ENCODE assay signal across 20 mouse cellular contexts in the genomic region with DNA sequence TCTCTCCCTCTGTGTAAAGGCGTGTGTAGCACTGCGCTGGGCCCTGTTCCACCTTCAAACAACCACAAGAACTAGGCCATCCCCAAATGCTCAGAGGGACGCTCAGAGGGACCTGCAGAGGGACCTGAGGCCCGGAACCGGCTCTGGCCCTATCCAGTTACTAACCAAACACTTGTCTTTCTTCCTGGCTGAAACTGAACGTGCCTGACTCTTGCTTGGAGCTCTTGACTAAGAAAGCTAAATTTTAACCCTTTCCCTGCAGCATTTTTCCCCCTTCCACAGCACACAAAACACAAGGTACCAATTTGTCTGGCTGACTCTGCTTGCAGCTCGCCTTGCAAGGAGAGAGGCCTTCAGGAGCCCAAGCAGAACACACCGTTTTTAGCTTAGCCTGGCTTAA.
DNase-seq lines count a peak whose midpoint lies in the region; ATAC-seq and TF ChIP-seq lines count a peak whose summit lies in the region.
"Had no signal": no experiment of that assay in that cellular context is flagged by ENCODE, and none has a peak within 500 bp of the region (broad histone marks: within the 10 kb centered on the region; RNA-seq: fewer than 3 reads in every experiment).

No protein-coding gene starts in this region.

- no peak overlapping the region for H3K4me3 ChIP-seq in forebrain, embryonic 10.5 days
- no peak overlapping the region for H3K4me3 ChIP-seq in forebrain, postnatal 0 days (ENCODE audit: low read depth, low read length)
- H3K4me3 ChIP-seq in embryonic facial prominence, embryonic 15.5 days (replicated peaks): no peak overlapping the region
- no peak overlapping the region for H3K4me3 ChIP-seq in lung, embryonic 16.5 days (ENCODE audit: low read length)
- H3K4me3 ChIP-seq: forebrain, embryonic 15.5 days; gastrocnemius, adult 2 months; hindbrain, embryonic 15.5 days; megakaryocyte, embryonic 14.5 days had no signal

- H3K4me2 ChIP-seq in forebrain, postnatal 0 days (ENCODE audit: low read depth): no peak overlapping the region
- no peak overlapping the region for H3K4me2 ChIP-seq in embryonic facial prominence, embryonic 15.5 days (replicated peaks)
- H3K4me2 ChIP-seq in lung, embryonic 16.5 days (ENCODE audit: low read depth, low read length): peak overlapping the region; percentile 4; the same call in 1 of the 2 replicates
- H3K4me2 ChIP-seq: forebrain, embryonic 15.5 days; hindbrain, embryonic 15.5 days had no signal

- peak overlapping the region; percentile 37; the same call in 1 of the 2 replicates for H3K27ac ChIP-seq in forebrain, embryonic 10.5 days
- H3K27ac ChIP-seq in forebrain, postnatal 0 days (ENCODE audit: low read depth, low read length): no peak overlapping the region
- H3K27ac ChIP-seq in embryonic facial prominence, embryonic 15.5 days (replicated peaks): peak overlapping the region; percentile 68; the same call in 1 of the 2 replicates
- H3K27ac ChIP-seq in lung, embryonic 16.5 days (ENCODE audit: low read length): peak overlapping the region; percentile 80
- H3K27ac ChIP-seq: forebrain, embryonic 15.5 days; gastrocnemius, adult 2 months; hindbrain, embryonic 15.5 days; liver, embryonic 14.5 days had no signal

- H3K9ac ChIP-seq in forebrain, postnatal 0 days: no peak overlapping the region
- H3K9ac ChIP-seq in embryonic facial prominence, embryonic 15.5 days: no peak overlapping the region
- no peak overlapping the region for H3K9ac ChIP-seq in lung, embryonic 16.5 days (ENCODE audit: low read length)
- H3K9ac ChIP-seq: forebrain, embryonic 15.5 days; hindbrain, embryonic 15.5 days; liver, embryonic 14.5 days had no signal

- no peak for ATAC-seq in forebrain, postnatal 0 days
- ATAC-seq in embryonic facial prominence, embryonic 15.5 days (ENCODE audit: insufficient number of reproducible peaks, low FRiP score, low TSS enrichment, low read depth): no peak
- peak; percentile 88 for ATAC-seq in lung, embryonic 16.5 days (ENCODE audit: low read depth)
- no peak for ATAC-seq in monocyte, adult 5-6 weeks (replicated peaks; ENCODE audit: insufficient number of reproducible peaks, low FRiP score, low TSS enrichment, poor library complexity, severe bottlenecking)
- ATAC-seq: forebrain, embryonic 15.5 days had no signal

- no peaks in the 10 kb centered on the region for H3K9me3 ChIP-seq in forebrain, embryonic 10.5 days
- no peaks in the 10 kb centered on the region for H3K9me3 ChIP-seq in forebrain, postnatal 0 days (ENCODE audit: low read length)
- H3K9me3 ChIP-seq in embryonic facial prominence, embryonic 15.5 days (replicated peaks): no peaks in the 10 kb centered on the region
- H3K9me3 ChIP-seq in lung, embryonic 16.5 days (ENCODE audit: control insufficient read depth, low read length): no peaks in the 10 kb centered on the region
- H3K9me3 ChIP-seq: forebrain, embryonic 15.5 days; hindbrain, embryonic 15.5 days; megakaryocyte, embryonic 14.5 days had no signal

- no peaks in the 10 kb centered on the region for H3K36me3 ChIP-seq in forebrain, embryonic 10.5 days (replicated peaks)
- no peaks in the 10 kb centered on the region for H3K36me3 ChIP-seq in forebrain, postnatal 0 days (ENCODE audit: insufficient read depth)
- no peaks in the 10 kb centered on the region for H3K36me3 ChIP-seq in embryonic facial prominence, embryonic 15.5 days
- H3K36me3 ChIP-seq in lung, embryonic 16.5 days (ENCODE audit: control insufficient read depth, insufficient read depth, low read length): no peaks in the 10 kb centered on the region
- H3K36me3 ChIP-seq: forebrain, embryonic 15.5 days; hindbrain, embryonic 15.5 days had no signal

- WGBS in forebrain, embryonic 10.5 days: 43% methylated on average over 8 of the region's 8 CpGs
- WGBS in forebrain, postnatal 0 days: 70% methylated on average over 8 of the region's 8 CpGs
- WGBS in embryonic facial prominence, embryonic 15.5 days: 35% methylated on average over 8 of the region's 8 CpGs
- 42% methylated on average over 8 of the region's 8 CpGs for WGBS in lung, embryonic 16.5 days

- H3K27me3 ChIP-seq in forebrain, embryonic 10.5 days (ENCODE audit: poor library complexity, severe bottlenecking): peaks cover 64% of the 10 kb centered on the region
- no peaks in the 10 kb centered on the region; the same call in 1 of the 2 replicates for H3K27me3 ChIP-seq in forebrain, postnatal 0 days (ENCODE audit: insufficient read depth, low read length)
- peaks cover 27% of the 10 kb centered on the region for H3K27me3 ChIP-seq in embryonic facial prominence, embryonic 15.5 days
- peaks cover 9% of the 10 kb centered on the region for H3K27me3 ChIP-seq in lung, embryonic 16.5 days (ENCODE audit: control insufficient read depth, insufficient read depth, low read depth, low read length)
- H3K27me3 ChIP-seq: forebrain, embryonic 15.5 days; hindbrain, embryonic 15.5 days had no signal

- no peak for DNase-seq in forebrain, embryonic 10.5 days (ENCODE audit: extremely low spot score, low spot score)
- DNase-seq in forebrain, postnatal 0 days: no peak
- peak; percentile 56 for DNase-seq in embryo, embryonic 10 days (ENCODE audit: low spot score)
- no peak for DNase-seq in layer of hippocampus, adult 11-12 months (ENCODE audit: low spot score)
- no peak for DNase-seq in adrenal gland, adult 2 months
- DNase-seq: adrenal gland, postnatal 14 days; cerebellum, adult 9-10 months; gastrocnemius, adult 2 months; heart, adult 18-20 months; kidney, adult 8-10 months; layer of hippocampus, adult 9-11 months; retina, postnatal 1 day; thymus, postnatal 25 days had no signal

- TF ChIP-seq CTCF in forebrain, postnatal 0 days (IDR thresholded peaks at IDR 0.05; ENCODE audit: low read depth): no peak

- H3K4me1 ChIP-seq in forebrain, embryonic 10.5 days: peaks cover 76% of the 10 kb centered on the region
- H3K4me1 ChIP-seq in forebrain, postnatal 0 days (ENCODE audit: insufficient read depth): peaks cover 5% of the 10 kb centered on the region; the same call in 1 of the 2 replicates
- H3K4me1 ChIP-seq in embryonic facial prominence, embryonic 15.5 days: peaks cover 25% of the 10 kb centered on the region
- peaks cover 21% of the 10 kb centered on the region for H3K4me1 ChIP-seq in lung, embryonic 16.5 days (replicated peaks; ENCODE audit: control insufficient read depth, insufficient read depth, low read length)
